22 mouse cellular contexts compared by ENCODE assay signal in the genomic region with DNA sequence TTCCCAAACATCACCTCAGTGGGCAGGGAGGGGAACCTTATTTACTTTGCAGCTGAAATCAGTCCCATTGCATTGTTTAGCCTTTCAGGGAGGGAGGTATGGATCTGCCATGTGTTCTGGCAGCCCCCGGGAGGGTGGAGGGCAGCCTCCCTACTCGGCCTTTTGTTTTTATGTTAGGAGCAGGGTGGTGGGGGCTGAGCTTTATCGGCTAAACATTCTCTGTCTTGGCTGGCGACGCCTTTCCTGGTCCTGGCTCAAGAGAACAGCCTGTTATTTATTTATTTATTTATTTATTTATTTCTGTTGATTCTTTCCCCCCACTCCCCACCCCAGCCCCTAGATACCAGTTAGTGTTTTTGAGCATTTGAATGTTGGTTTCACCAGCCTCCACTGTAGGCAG. TPM values are rescaled to one million over a fixed set of nuclear protein-coding genes. Genes with fewer than 3 reads are reported as not detected.
A peak's percentile ranks its signal among the peaks of the same experiment; 100 is the strongest.
DNase-seq lines count a peak whose midpoint lies in the region; ATAC-seq and TF ChIP-seq lines count a peak whose summit lies in the region.
"Had no signal": no experiment of that assay in that cellular context is flagged by ENCODE, and none has a peak within 500 bp of the region (broad histone marks: within the 10 kb centered on the region; RNA-seq: fewer than 3 reads in every experiment).

No protein-coding gene starts in this region.

- TF ChIP-seq CTCF in lung, postnatal 0 days (IDR thresholded peaks at IDR 0.05), result no peak
- TF ChIP-seq CTCF in lung, adult 2 months (IDR thresholded peaks at IDR 0.05; ENCODE audit: insufficient read depth, low read length), result no peak
- no peak for TF ChIP-seq CTCF in stomach, postnatal 0 days (IDR thresholded peaks at IDR 0.05; ENCODE audit: low read depth)

- DNase-seq in heart, adult 11 months, result peak; percentile 88
- no peak for DNase-seq in heart, postnatal 4 days
- no peak for DNase-seq in lung, postnatal 0 days (ENCODE audit: low spot score)
- DNase-seq in lung, adult 2 months, result no peak
- peak; percentile 63 for DNase-seq in lung, postnatal 36 days
- DNase-seq in stomach, postnatal 0 days (ENCODE audit: low spot score), result no peak
- DNase-seq: adrenal gland, adult 2 months; adrenal gland, postnatal 10 days; adrenal gland, postnatal 25 days; cerebellum, adult 11 months; cerebellum, adult 18-20 months; cerebellum, adult 8-10 months; cerebellum, adult 9-11 months; cerebellum, postnatal 14 days; cerebellum, postnatal 36 days; embryo, embryonic 11 days had no signal

- ATAC-seq in lung, postnatal 0 days, result peak; percentile 69
- ATAC-seq in stomach, postnatal 0 days (ENCODE audit: low FRiP score, low TSS enrichment), result no peak
- ATAC-seq: forebrain, embryonic 14.5 days had no signal

- TF ChIP-seq EP300 in lung, postnatal 0 days (IDR thresholded peaks at IDR 0.05), result peak; percentile 34; the same call in 1 of the 2 replicates
- no peak for TF ChIP-seq EP300 in stomach, postnatal 0 days (optimal IDR thresholded peaks at IDR 0.05)

- H3K9me3 ChIP-seq in lung, postnatal 0 days (ENCODE audit: low read length), result no peaks in the 10 kb centered on the region
- no peaks in the 10 kb centered on the region for H3K9me3 ChIP-seq in stomach, postnatal 0 days (ENCODE audit: control insufficient read depth, low read length)
- H3K9me3 ChIP-seq: embryonic facial prominence, embryonic 13.5 days; embryonic facial prominence, embryonic 15.5 days; forebrain, embryonic 10.5 days; forebrain, embryonic 12.5 days had no signal

- no peak for TF ChIP-seq POLR2A in lung, adult 2 months (IDR thresholded peaks at IDR 0.05; ENCODE audit: borderline replicate concordance, extremely low read depth, low read depth, low read length)

- no peaks in the 10 kb centered on the region for H3K36me3 ChIP-seq in lung, postnatal 0 days (ENCODE audit: insufficient read depth, low read length)
- H3K36me3 ChIP-seq in stomach, postnatal 0 days (ENCODE audit: control insufficient read depth, insufficient read depth, low read length), result no peaks in the 10 kb centered on the region
- H3K36me3 ChIP-seq: embryonic facial prominence, embryonic 13.5 days; embryonic facial prominence, embryonic 15.5 days; forebrain, embryonic 10.5 days; forebrain, embryonic 12.5 days had no signal

- no peak overlapping the region for H3K9ac ChIP-seq in lung, postnatal 0 days (replicated peaks; ENCODE audit: low read depth)
- no peak overlapping the region for H3K9ac ChIP-seq in stomach, postnatal 0 days (ENCODE audit: low read length)
- H3K9ac ChIP-seq: embryonic facial prominence, embryonic 13.5 days; embryonic facial prominence, embryonic 15.5 days; forebrain, embryonic 12.5 days had no signal

- no peak overlapping the region for H3K4me2 ChIP-seq in lung, postnatal 0 days (replicated peaks; ENCODE audit: low read depth, low read length)
- no peak overlapping the region for H3K4me2 ChIP-seq in stomach, postnatal 0 days (replicated peaks; ENCODE audit: low read depth)
- H3K4me2 ChIP-seq: embryonic facial prominence, embryonic 13.5 days; embryonic facial prominence, embryonic 15.5 days; forebrain, embryonic 12.5 days had no signal

- 40% methylated on average over 5 of the region's 5 CpGs for WGBS in lung, postnatal 0 days
- 55% methylated on average over 5 of the region's 5 CpGs for WGBS in lung, adult 2 months
- WGBS in stomach, postnatal 0 days, result 45% methylated on average over 5 of the region's 5 CpGs

- H3K4me3 ChIP-seq in lung, postnatal 0 days (ENCODE audit: low read depth, low read length), result no peak overlapping the region
- no peak overlapping the region for H3K4me3 ChIP-seq in lung, adult 2 months (replicated peaks; ENCODE audit: extremely low read depth, low read depth, low read length)
- H3K4me3 ChIP-seq in stomach, postnatal 0 days (ENCODE audit: low read depth, low read length), result no peak overlapping the region
- H3K4me3 ChIP-seq: embryonic facial prominence, embryonic 13.5 days; embryonic facial prominence, embryonic 15.5 days; erythroblast, embryonic 14.5 days; forebrain, embryonic 10.5 days; forebrain, embryonic 12.5 days had no signal

- H3K4me1 ChIP-seq in lung, postnatal 0 days (ENCODE audit: insufficient read depth, low read depth, low read length), result no peaks in the 10 kb centered on the region
- peaks cover 8% of the 10 kb centered on the region for H3K4me1 ChIP-seq in lung, adult 2 months (ENCODE audit: control insufficient read depth, insufficient read depth, low read length)
- H3K4me1 ChIP-seq in stomach, postnatal 0 days (replicated peaks; ENCODE audit: control insufficient read depth, insufficient read depth), result peaks cover 4% of the 10 kb centered on the region; the same call in 1 of the 2 replicates
- H3K4me1 ChIP-seq: forebrain, embryonic 12.5 days had no signal

- no peak overlapping the region for H3K27ac ChIP-seq in lung, postnatal 0 days (ENCODE audit: low read length)
- H3K27ac ChIP-seq in stomach, postnatal 0 days (replicated peaks), result no peak overlapping the region
- H3K27ac ChIP-seq: embryonic facial prominence, embryonic 13.5 days; forebrain, embryonic 10.5 days; forebrain, embryonic 12.5 days had no signal

- H3K27me3 ChIP-seq in lung, postnatal 0 days (replicated peaks; ENCODE audit: insufficient read depth, low read length), result no peaks in the 10 kb centered on the region
- H3K27me3 ChIP-seq in stomach, postnatal 0 days (ENCODE audit: control insufficient read depth, insufficient read depth, low read length), result no peaks in the 10 kb centered on the region
- H3K27me3 ChIP-seq: embryonic facial prominence, embryonic 13.5 days; embryonic facial prominence, embryonic 15.5 days; forebrain, embryonic 12.5 days had no signal

RNA-seq across cellular contexts. Expression of gene Cyth3, which starts 7.7 kb away (rescaled TPM):
- total RNA-seq in heart, postnatal 4 days (2021), result 100 to 1,000 TPM in 1 of 2 experiments, 10 to 100 TPM in 1; 95.3 to 102 TPM
- polyA plus RNA-seq in lung, postnatal 0 days (2015; fragmentation: Nextera tagmentation; extraction: Ambion mirVana), result 87.3 and 96.6 TPM in 2 replicates
- polyA plus RNA-seq in lung, adult 2 months (2012; rRNA removed), result 123 and 152 TPM in 2 replicates
- 32.7 and 34.6 TPM in 2 replicates for polyA plus RNA-seq in stomach, postnatal 0 days (2015; fragmentation: Nextera tagmentation; extraction: Ambion mirVana)

Comparison
In these comparisons a context has a peak if more than half of its experiments do, and no peak if none do; other contexts are left out.
1. DNase-seq: peak in heart, adult 11 months (single experiment) and lung, postnatal 36 days (single experiment); none in heart, postnatal 4 days (single experiment), lung, postnatal 0 days (single experiment), lung, adult 2 months (single experiment) and stomach, postnatal 0 days (single experiment).